Comparison of ENCODE assay signal across 31 mouse cellular contexts in genomic region chr16:90362926-90363325, GRCm38 (mm10). TPM values are rescaled to one million over a fixed set of nuclear protein-coding genes. Genes with fewer than 3 reads are reported as not detected.
DNase-seq lines count a peak whose midpoint lies in the region; ATAC-seq and TF ChIP-seq lines count a peak whose summit lies in the region.
"Had no signal": no experiment of that assay in that cellular context is flagged by ENCODE, and none has a peak within 500 bp of the region (broad histone marks: within the 10 kb centered on the region; RNA-seq: fewer than 3 reads in every experiment).

No protein-coding gene starts in this region.

- no peak overlapping the region for H3K9ac ChIP-seq in embryonic facial prominence, embryonic 11.5 days (replicated peaks; ENCODE audit: low read length)
- no peak overlapping the region for H3K9ac ChIP-seq in heart, postnatal 0 days (replicated peaks; ENCODE audit: low read depth, low read length)
- H3K9ac ChIP-seq in embryonic facial prominence, embryonic 14.5 days (ENCODE audit: low read depth, low read length), result no peak overlapping the region
- no peak overlapping the region for H3K9ac ChIP-seq in stomach, embryonic 15.5 days
- no peak overlapping the region for H3K9ac ChIP-seq in kidney, embryonic 14.5 days (ENCODE audit: low read depth, low read length)
- H3K9ac ChIP-seq: forebrain, embryonic 13.5 days; heart, embryonic 15.5 days; hindbrain, embryonic 15.5 days; lung, embryonic 15.5 days; midbrain, embryonic 15.5 days; neural tube, embryonic 15.5 days had no signal

- H3K27me3 ChIP-seq in embryonic facial prominence, embryonic 11.5 days (ENCODE audit: control insufficient read depth, insufficient read depth, low read length), result no peaks in the 10 kb centered on the region
- no peaks in the 10 kb centered on the region for H3K27me3 ChIP-seq in embryonic facial prominence, embryonic 10.5 days (replicated peaks; ENCODE audit: low read depth, poor library complexity, severe bottlenecking)
- H3K27me3 ChIP-seq in heart, postnatal 0 days (ENCODE audit: control insufficient read depth, insufficient read depth, low read length), result no peaks in the 10 kb centered on the region
- no peaks in the 10 kb centered on the region for H3K27me3 ChIP-seq in embryonic facial prominence, embryonic 14.5 days (replicated peaks; ENCODE audit: control insufficient read depth, insufficient read depth, low read length)
- H3K27me3 ChIP-seq in stomach, embryonic 15.5 days (replicated peaks), result no peaks in the 10 kb centered on the region
- no peaks in the 10 kb centered on the region for H3K27me3 ChIP-seq in kidney, embryonic 14.5 days (ENCODE audit: control insufficient read depth, insufficient read depth, low read length)
- H3K27me3 ChIP-seq: forebrain, embryonic 13.5 days; heart, embryonic 15.5 days; hindbrain, embryonic 15.5 days; lung, embryonic 15.5 days; midbrain, embryonic 15.5 days; neural tube, embryonic 15.5 days had no signal

- ATAC-seq in embryonic facial prominence, embryonic 11.5 days (replicated peaks; ENCODE audit: insufficient number of reproducible peaks, low FRiP score, low TSS enrichment, low read depth), result no peak
- no peak for ATAC-seq in heart, postnatal 0 days (ENCODE audit: insufficient read depth, low read depth)
- no peak for ATAC-seq in embryonic facial prominence, embryonic 14.5 days (ENCODE audit: low read depth)
- no peak for ATAC-seq in stomach, embryonic 15.5 days (ENCODE audit: insufficient read depth, low FRiP score, low read depth)
- no peak for ATAC-seq in kidney, embryonic 14.5 days (ENCODE audit: low FRiP score, low TSS enrichment)
- ATAC-seq: forebrain, embryonic 13.5 days; inflammation-experienced regulatory T-cells, adult 6 months; midbrain, embryonic 15.5 days had no signal

- WGBS in embryonic facial prominence, embryonic 11.5 days, result 56% methylated on average over 6 of the region's 6 CpGs
- WGBS in embryonic facial prominence, embryonic 10.5 days, result 62% methylated on average over 6 of the region's 6 CpGs
- WGBS in heart, postnatal 0 days, result 60% methylated on average over 6 of the region's 6 CpGs
- WGBS in embryonic facial prominence, embryonic 14.5 days, result 33% methylated on average over 6 of the region's 6 CpGs
- WGBS in stomach, embryonic 15.5 days, result 43% methylated on average over 6 of the region's 6 CpGs
- WGBS in kidney, embryonic 14.5 days, result 78% methylated on average over 6 of the region's 6 CpGs

- no peak overlapping the region for H3K4me3 ChIP-seq in embryonic facial prominence, embryonic 11.5 days (ENCODE audit: low read depth, low read length)
- H3K4me3 ChIP-seq in embryonic facial prominence, embryonic 10.5 days, result no peak overlapping the region
- H3K4me3 ChIP-seq in heart, postnatal 0 days (ENCODE audit: low read depth, low read length), result no peak overlapping the region
- no peak overlapping the region for H3K4me3 ChIP-seq in embryonic facial prominence, embryonic 14.5 days (ENCODE audit: low read depth, low read length)
- no peak overlapping the region for H3K4me3 ChIP-seq in stomach, embryonic 15.5 days (replicated peaks)
- H3K4me3 ChIP-seq in kidney, embryonic 14.5 days (ENCODE audit: low read length), result no peak overlapping the region
- H3K4me3 ChIP-seq: forebrain, embryonic 13.5 days; heart, embryonic 15.5 days; hindbrain, embryonic 10.5 days; hindbrain, embryonic 15.5 days; left cerebral cortex, adult 2 months; lung, embryonic 15.5 days; midbrain, embryonic 10.5 days; midbrain, embryonic 15.5 days; neural tube, embryonic 15.5 days had no signal

- TF ChIP-seq CTCF in heart, postnatal 0 days (IDR thresholded peaks at IDR 0.05; ENCODE audit: low read depth), result no peak

- no peak for TF ChIP-seq EP300 in heart, postnatal 0 days (IDR thresholded peaks at IDR 0.05; ENCODE audit: low read depth)

- DNase-seq in embryonic facial prominence, embryonic 11.5 days (ENCODE audit: low spot score), result peak; percentile 41
- no peak for DNase-seq in embryonic facial prominence, embryonic 10.5 days (ENCODE audit: low spot score)
- DNase-seq in heart, postnatal 0 days (ENCODE audit: low spot score), result peak; percentile 4
- DNase-seq in heart, postnatal 10 days, result no peak
- peak; percentile 80 for DNase-seq in embryonic facial prominence, embryonic 14.5 days (ENCODE audit: low spot score)
- DNase-seq in kidney, adult 18-20 months, result no peak
- DNase-seq: adrenal gland, adult 8-10 months; cerebellum, adult 8-10 months; cerebellum, postnatal 25 days; gastrocnemius, postnatal 10 days; kidney, adult 9 months; kidney, postnatal 25 days; retina, postnatal 1 day; right cerebral cortex, postnatal 14 days; thymus, adult 18-20 months; thymus, postnatal 25 days had no signal

- H3K4me1 ChIP-seq in embryonic facial prominence, embryonic 11.5 days (ENCODE audit: control insufficient read depth, insufficient read depth, low read length), result no peaks in the 10 kb centered on the region; the same call in 1 of the 2 replicates
- peaks cover 38% of the 10 kb centered on the region for H3K4me1 ChIP-seq in embryonic facial prominence, embryonic 10.5 days
- H3K4me1 ChIP-seq in heart, postnatal 0 days (ENCODE audit: control insufficient read depth, insufficient read depth), result peaks cover 18% of the 10 kb centered on the region
- peaks cover 28% of the 10 kb centered on the region for H3K4me1 ChIP-seq in embryonic facial prominence, embryonic 14.5 days (ENCODE audit: control insufficient read depth, insufficient read depth, low read length)
- peaks cover 4% of the 10 kb centered on the region for H3K4me1 ChIP-seq in stomach, embryonic 15.5 days
- 0 out of 2 replicates have a peak, but pooled peaks cover 3% of the 10 kb centered on the region for H3K4me1 ChIP-seq in kidney, embryonic 14.5 days (ENCODE audit: control insufficient read depth, insufficient read depth, low read length)
- H3K4me1 ChIP-seq: midbrain, embryonic 15.5 days had no signal

- no peaks in the 10 kb centered on the region for H3K36me3 ChIP-seq in embryonic facial prominence, embryonic 11.5 days (replicated peaks; ENCODE audit: control insufficient read depth, insufficient read depth, low read depth, low read length)
- H3K36me3 ChIP-seq in embryonic facial prominence, embryonic 10.5 days (replicated peaks), result no peaks in the 10 kb centered on the region
- no peaks in the 10 kb centered on the region for H3K36me3 ChIP-seq in heart, postnatal 0 days (replicated peaks; ENCODE audit: control insufficient read depth, insufficient read depth, low read length)
- H3K36me3 ChIP-seq in embryonic facial prominence, embryonic 14.5 days (ENCODE audit: control insufficient read depth, insufficient read depth, low read length), result no peaks in the 10 kb centered on the region
- no peaks in the 10 kb centered on the region for H3K36me3 ChIP-seq in stomach, embryonic 15.5 days
- no peaks in the 10 kb centered on the region for H3K36me3 ChIP-seq in kidney, embryonic 14.5 days (ENCODE audit: control insufficient read depth, insufficient read depth, low read length)
- H3K36me3 ChIP-seq: heart, embryonic 15.5 days; hindbrain, embryonic 10.5 days; hindbrain, embryonic 15.5 days; lung, embryonic 15.5 days; midbrain, embryonic 10.5 days; midbrain, embryonic 15.5 days; neural tube, embryonic 15.5 days had no signal

- no peak overlapping the region for H3K27ac ChIP-seq in embryonic facial prominence, embryonic 11.5 days (replicated peaks; ENCODE audit: low read depth, low read length)
- H3K27ac ChIP-seq in embryonic facial prominence, embryonic 10.5 days (replicated peaks), result no peak overlapping the region
- no peak overlapping the region for H3K27ac ChIP-seq in heart, postnatal 0 days (ENCODE audit: low read depth)
- peak overlapping the region; percentile 57 for H3K27ac ChIP-seq in embryonic facial prominence, embryonic 14.5 days (replicated peaks; ENCODE audit: low read depth, low read length)
- peak overlapping the region; percentile 40; the same call in 1 of the 2 replicates for H3K27ac ChIP-seq in stomach, embryonic 15.5 days
- H3K27ac ChIP-seq in kidney, embryonic 14.5 days (ENCODE audit: low read depth, low read length), result no peak overlapping the region
- H3K27ac ChIP-seq: forebrain, embryonic 13.5 days; heart, embryonic 15.5 days; hindbrain, embryonic 10.5 days; hindbrain, embryonic 15.5 days; left cerebral cortex, adult 2 months; lung, embryonic 15.5 days; midbrain, embryonic 10.5 days; midbrain, embryonic 15.5 days; neural tube, embryonic 15.5 days had no signal

- no peak overlapping the region for H3K4me2 ChIP-seq in embryonic facial prominence, embryonic 11.5 days (ENCODE audit: low read depth, low read length)
- no peak overlapping the region for H3K4me2 ChIP-seq in heart, postnatal 0 days (ENCODE audit: low read depth, low read length)
- no peak overlapping the region for H3K4me2 ChIP-seq in embryonic facial prominence, embryonic 14.5 days (ENCODE audit: low read depth, low read length)
- H3K4me2 ChIP-seq in stomach, embryonic 15.5 days, result no peak overlapping the region
- no peak overlapping the region for H3K4me2 ChIP-seq in kidney, embryonic 14.5 days (replicated peaks; ENCODE audit: low read depth, low read length)
- H3K4me2 ChIP-seq: forebrain, embryonic 13.5 days; heart, embryonic 15.5 days; hindbrain, embryonic 15.5 days; lung, embryonic 15.5 days; midbrain, embryonic 15.5 days; neural tube, embryonic 15.5 days had no signal

- intact Hi-C loops in heart, postnatal 10 days (cut with DNase I), result no loop called here

- no peaks in the 10 kb centered on the region for H3K9me3 ChIP-seq in embryonic facial prominence, embryonic 11.5 days (replicated peaks; ENCODE audit: control insufficient read depth, low read length)
- H3K9me3 ChIP-seq in embryonic facial prominence, embryonic 10.5 days, result no peaks in the 10 kb centered on the region
- H3K9me3 ChIP-seq in heart, postnatal 0 days (replicated peaks; ENCODE audit: control insufficient read depth, low read length), result no peaks in the 10 kb centered on the region
- H3K9me3 ChIP-seq in embryonic facial prominence, embryonic 14.5 days (ENCODE audit: control insufficient read depth, low read length), result no peaks in the 10 kb centered on the region
- H3K9me3 ChIP-seq in stomach, embryonic 15.5 days, result no peaks in the 10 kb centered on the region
- H3K9me3 ChIP-seq in kidney, embryonic 14.5 days (ENCODE audit: control insufficient read depth, low read length), result no peaks in the 10 kb centered on the region
- H3K9me3 ChIP-seq: forebrain, embryonic 13.5 days; heart, embryonic 15.5 days; hindbrain, embryonic 10.5 days; hindbrain, embryonic 15.5 days; lung, embryonic 15.5 days; midbrain, embryonic 10.5 days; midbrain, embryonic 15.5 days; neural tube, embryonic 15.5 days had no signal

RNA-seq across cellular contexts. Expression of gene Hunk, which starts 22.9 kb away (rescaled TPM):
- 14.5 and 15.8 TPM in 2 replicates for polyA plus RNA-seq in embryonic facial prominence, embryonic 11.5 days (2014; fragmentation: Nextera tagmentation; extraction: Ambion mirVana)
- polyA plus RNA-seq in embryonic facial prominence, embryonic 10.5 days (2016; fragmentation: Nextera tagmentation; extraction: Ambion mirVana), result 16.5 and 17.2 TPM in 2 replicates
- 3.3 and 7.7 TPM in 2 replicates for total RNA-seq in heart, postnatal 0 days (2014; rRNA removed; ENCODE audit: low replicate concordance)
- polyA plus RNA-seq in heart, postnatal 0 days (2015; fragmentation: Nextera tagmentation; extraction: Ambion mirVana), result 1.4 and 1.6 TPM in 2 replicates
- 1 to 10 TPM; 3.0 to 4.1 TPM for total RNA-seq in heart, postnatal 10 days (2021)
- polyA plus RNA-seq in embryonic facial prominence, embryonic 14.5 days (2014; fragmentation: Nextera tagmentation; extraction: Ambion mirVana), result 9.7 and 12.4 TPM in 2 replicates
- polyA plus RNA-seq in stomach, embryonic 15.5 days (2015; fragmentation: Nextera tagmentation; extraction: Ambion mirVana), result 6.7 and 7.1 TPM in 2 replicates
- polyA plus RNA-seq in kidney, embryonic 14.5 days (2014; fragmentation: Nextera tagmentation; extraction: Ambion mirVana), result 10.3 and 16.6 TPM in 2 replicates
- total RNA-seq: CH12.LX; granulocyte monocyte progenitor cell, adult 5-6 weeks; megakaryocyte progenitor cell, adult 5-6 weeks had no signal

Comparison
In these comparisons a context has a peak if more than half of its experiments do, and no peak if none do; other contexts are left out.
1. DNase-seq: peak in embryonic facial prominence, embryonic 11.5 days (single experiment), heart, postnatal 0 days (single experiment) and embryonic facial prominence, embryonic 14.5 days (single experiment); none in embryonic facial prominence, embryonic 10.5 days (single experiment), heart, postnatal 10 days (0 of 2) and kidney, adult 18-20 months (single experiment).
2. H3K27ac ChIP-seq: peak in embryonic facial prominence, embryonic 14.5 days (single experiment) and stomach, embryonic 15.5 days (single experiment); none in embryonic facial prominence, embryonic 11.5 days (single experiment), embryonic facial prominence, embryonic 10.5 days (single experiment), heart, postnatal 0 days (single experiment) and kidney, embryonic 14.5 days (single experiment).